Mouse (Mus musculus) MEL (cell line): Measurements from ENCODE around the gene Aspa. TPM values are rescaled to one million over a fixed set of nuclear protein-coding genes. Genes with fewer than 3 reads are reported as not detected.

ENCODE experiments used
- DNase-seq: peaks from one replicate; pipeline ENCODE4 v3.0.0; 2011; ENCODE audit warnings: low read depth, low spot score
- H3K27ac ChIP-seq: 2 replicates; pipeline ENCODE4 v1.5.1; 2012; ENCODE audit warnings: low read depth, mild to moderate bottlenecking, control low read depth, low read length, moderate library complexity; ENCODE audit not compliant: control insufficient read depth
- H3K27me3 ChIP-seq, 2 experiments: fragments of 150-350 bp in 1 of 2; sonication (generic) in 1 of 2; 2 replicates each; pipeline ENCODE4 v1.6.1; 2012; ENCODE audit warnings: low read length in 2 of 2, mild to moderate bottlenecking in 2 of 2, improper control_type of control experiment in 1 of 2, moderate library complexity in 1 of 2; ENCODE audit not compliant: insufficient read depth in 2 of 2, control insufficient read depth in 1 of 2
- H3K36me3 ChIP-seq, 2 experiments: 2 replicates each; pipeline ENCODE4 v1.6.1; 2012 to 2014; ENCODE audit warnings: low read length in 2 of 2, improper control_type of control experiment in 1 of 2, inconsistent platforms in 1 of 2, mild to moderate bottlenecking in 1 of 2; ENCODE audit not compliant: insufficient read depth in 2 of 2, control insufficient read depth in 1 of 2
- H3K4me1 ChIP-seq, 2 experiments: fragments of 150-350 bp in 1 of 2; sonication (generic) in 1 of 2; 2 replicates each; pipeline ENCODE4 v1.6.1; 2012; ENCODE audit warnings: low read length in 2 of 2, improper control_type of control experiment in 1 of 2, mild to moderate bottlenecking in 1 of 2; ENCODE audit not compliant: insufficient read depth in 2 of 2, control insufficient read depth in 1 of 2
- H3K4me3 ChIP-seq, 2 experiments: fragments of 150-350 bp in 1 of 2; sonication (generic) in 1 of 2; 2 replicates each; pipeline ENCODE4 v1.5.1; 2012; ENCODE audit warnings: low read depth in 2 of 2, low read length in 2 of 2, mild to moderate bottlenecking in 2 of 2, moderate library complexity in 2 of 2, control low read depth in 1 of 2, improper control_type of control experiment in 1 of 2; ENCODE audit not compliant: control insufficient read depth in 1 of 2, insufficient read depth in 1 of 2
- H3K79me2 ChIP-seq: 2 replicates; pipeline ENCODE4 v1.6.1; 2012; ENCODE audit warnings: mild to moderate bottlenecking, low read length, moderate library complexity; ENCODE audit not compliant: control insufficient read depth, poor library complexity, insufficient read depth
- H3K9ac ChIP-seq: 2 replicates; pipeline ENCODE4 v1.6.1; 2012; ENCODE audit warnings: low read depth, mild to moderate bottlenecking, control low read depth, low read length, moderate library complexity; ENCODE audit not compliant: control insufficient read depth, poor library complexity, severe bottlenecking
- H3K9me3 ChIP-seq: fragments of 150-350 bp; sonication (generic); replicated peaks from 2 replicates; pipeline ENCODE4 v1.6.1; 2012; ENCODE audit warnings: mild to moderate bottlenecking, low read length, improper control_type of control experiment, moderate library complexity; ENCODE audit not compliant: insufficient read depth
- BHLHE40 ChIP-seq: IDR thresholded peaks from 2 replicates; pipeline ENCODE4 v1.6.1; 2012; ENCODE audit warnings: low read depth, mild to moderate bottlenecking, inconsistent platforms, low read length, improper control_type of control experiment, borderline replicate concordance
- CHD1 ChIP-seq: IDR thresholded peaks from 2 replicates; pipeline ENCODE4 v1.6.1; 2012; ENCODE audit warnings: low read depth, mild to moderate bottlenecking, inconsistent platforms, low read length, improper control_type of control experiment
- CTCF ChIP-seq, 3 experiments: IDR thresholded peaks in 2 of 3; conservative IDR thresholded peaks in 1 of 3; 2 replicates each; pipeline ENCODE4 v1.5.1; 2011 to 2012; ENCODE audit warnings: low read length in 3 of 3, low read depth in 2 of 3, mild to moderate bottlenecking in 2 of 3, improper control_type of control experiment in 1 of 3, inconsistent platforms in 1 of 3, mixed read lengths in 1 of 3, moderate library complexity in 1 of 3; ENCODE audit not compliant: control insufficient read depth in 1 of 3, insufficient read depth in 1 of 3, poor library complexity in 1 of 3, severe bottlenecking in 1 of 3
- E2F4 ChIP-seq: IDR thresholded peaks from 2 replicates; pipeline ENCODE4 v1.6.1; 2011; ENCODE audit warnings: low read depth, low read length, improper control_type of control experiment, borderline replicate concordance
- EP300 ChIP-seq, 2 experiments: IDR thresholded peaks; 2 replicates each; pipeline ENCODE4 v1.6.1; 2011; ENCODE audit warnings: improper control_type of control experiment in 2 of 2, low read length in 2 of 2, low read depth in 1 of 2, mild to moderate bottlenecking in 1 of 2
- ETS1 ChIP-seq: IDR thresholded peaks from 2 replicates; pipeline ENCODE4 v1.6.1; 2012; ENCODE audit warnings: low read depth, mild to moderate bottlenecking, inconsistent platforms, low read length, improper control_type of control experiment, moderate library complexity
- GABPA ChIP-seq: IDR thresholded peaks from 2 replicates; pipeline ENCODE4 v1.6.1; 2012; ENCODE audit warnings: low read depth, mild to moderate bottlenecking, inconsistent platforms, low read length, improper control_type of control experiment, moderate library complexity
- HCFC1 ChIP-seq: IDR thresholded peaks from 2 replicates; pipeline ENCODE4 v1.6.1; 2012; ENCODE audit warnings: low read depth, mild to moderate bottlenecking, inconsistent platforms, low read length, improper control_type of control experiment, moderate library complexity
- MAFK ChIP-seq: IDR thresholded peaks from 2 replicates; pipeline ENCODE4 v1.6.1; 2011; ENCODE audit warnings: low read depth, mild to moderate bottlenecking, low read length, improper control_type of control experiment, borderline replicate concordance
- MAX ChIP-seq: IDR thresholded peaks from 2 replicates; pipeline ENCODE4 v1.6.1; 2011; ENCODE audit warnings: low read length, improper control_type of control experiment
- MAZ ChIP-seq: IDR thresholded peaks from 2 replicates; pipeline ENCODE4 v1.6.1; 2012; ENCODE audit warnings: low read depth, mild to moderate bottlenecking, inconsistent platforms, low read length, improper control_type of control experiment
- MEF2A ChIP-seq: IDR thresholded peaks from 2 replicates; pipeline ENCODE4 v1.6.1; 2014; ENCODE audit warnings: low read depth, mild to moderate bottlenecking, inconsistent platforms, low read length, improper control_type of control experiment; ENCODE audit not compliant: poor library complexity, insufficient replicate concordance, severe bottlenecking; ENCODE audit errors: extremely low read depth
- MXI1 ChIP-seq: IDR thresholded peaks from 2 replicates; pipeline ENCODE4 v1.6.1; 2011; ENCODE audit warnings: mild to moderate bottlenecking, low read depth, low read length, improper control_type of control experiment
- MYB ChIP-seq: IDR thresholded peaks from 2 replicates; pipeline ENCODE4 v1.6.1; 2011; ENCODE audit warnings: mild to moderate bottlenecking, low read depth, low read length, improper control_type of control experiment
- POLR2A ChIP-seq, 2 experiments: IDR thresholded peaks; 2 replicates each; pipeline ENCODE4 v1.6.1; 2011 to 2012; ENCODE audit warnings: low read length in 2 of 2, mild to moderate bottlenecking in 2 of 2, control low read depth in 1 of 2, improper control_type of control experiment in 1 of 2, low read depth in 1 of 2, moderate library complexity in 1 of 2; ENCODE audit not compliant: control insufficient read depth in 1 of 2, insufficient read depth in 1 of 2, poor library complexity in 1 of 2
- POLR2AphosphoS5 ChIP-seq: IDR thresholded peaks from 2 replicates; pipeline ENCODE4 v1.6.1; 2012; ENCODE audit warnings: low read depth, borderline replicate concordance, mild to moderate bottlenecking, inconsistent platforms, low read length, moderate library complexity, mixed read lengths
- RAD21 ChIP-seq: IDR thresholded peaks from 2 replicates; pipeline ENCODE4 v1.6.1; 2011; ENCODE audit warnings: mild to moderate bottlenecking, low read depth, low read length, improper control_type of control experiment
- USF2 ChIP-seq, 2 experiments: IDR thresholded peaks; 2 replicates each; pipeline ENCODE4 v1.6.1; 2011 to 2012; ENCODE audit warnings: improper control_type of control experiment in 2 of 2, low read length in 2 of 2, borderline replicate concordance in 1 of 2, inconsistent platforms in 1 of 2, low read depth in 1 of 2, mild to moderate bottlenecking in 1 of 2; ENCODE audit not compliant: insufficient read depth in 1 of 2
- ZMIZ1 ChIP-seq: IDR thresholded peaks from 2 replicates; pipeline ENCODE4 v1.6.1; 2012; ENCODE audit warnings: low read depth, mild to moderate bottlenecking, inconsistent platforms, low read length, improper control_type of control experiment, moderate library complexity
- polyA plus RNA-seq, 2 experiments: library from polyadenylated mRNA; stranded (reverse) in 1 of 2; unstranded in 1 of 2; fragments of >175 nt in 1 of 2; fragments of >200 nt in 1 of 2; gene quantifications; 2 replicates each; pipeline versions ENCODE4 v1.2.1 to v1.2.4; 2012; ENCODE audit warnings: low replicate concordance in 2 of 2, low read depth in 1 of 2; ENCODE audit not compliant: insufficient read length in 2 of 2, insufficient read depth in 1 of 2, missing spikeins in 1 of 2
- total RNA-seq: library from RNA; depleted of rRNA; stranded (reverse); fragments of 300-350 nt; gene quantifications from 2 replicates; pipeline ENCODE4 v1.2.3, GENCODE M21; 2012

Gene Aspa
- total and polyA plus RNA-seq, 3 experiments: 0.28 to 1.3 TPM; not detected in 1

DNA sequence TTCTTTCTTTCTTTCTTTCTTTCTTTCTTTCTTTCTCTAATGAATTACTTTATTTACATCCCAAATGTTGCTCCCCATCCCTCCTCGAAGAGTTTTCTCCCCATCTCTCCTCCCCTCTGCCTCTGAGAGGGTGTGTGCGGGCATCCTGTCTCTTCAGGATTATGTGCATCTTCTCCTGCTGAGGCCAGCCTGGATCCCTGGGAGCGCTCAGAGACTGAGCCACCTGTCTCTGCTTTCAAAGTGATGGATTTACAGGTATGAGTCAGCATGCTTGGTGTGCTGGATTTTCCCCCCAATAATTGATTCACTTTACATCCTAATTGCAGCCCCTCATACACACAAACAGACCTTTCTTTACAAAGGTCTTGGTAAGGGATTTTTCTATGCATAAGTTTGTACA is 13.4 kb downstream of the Aspa start:
- DNase-seq: no peak
- H3K79me2 ChIP-seq: no peaks in the 10 kb centered on the region
- H3K9ac ChIP-seq: no peak overlapping the region
- no peaks in the 10 kb centered on the region for H3K36me3 ChIP-seq
- peaks cover 0 to 3% of the 10 kb centered on the region in 2 experiments; a peak in 1 of 4 replicates for H3K4me1 ChIP-seq
- H3K4me3 ChIP-seq: no peak overlapping the region
- H3K9me3 ChIP-seq: no peaks in the 10 kb centered on the region
- H3K27ac ChIP-seq: no peak overlapping the region
- H3K27me3 ChIP-seq: no peaks in the 10 kb centered on the region
- TF ChIP-seq MAX (no peak), GABPA (no peak), BHLHE40 (no peak), EP300 (IDR thresholded peaks at IDR 0.05; ENCODE audit: low read depth in 1 of 2, low read length in 2 of 2) (no peak), POLR2A (IDR thresholded peaks at IDR 0.05; ENCODE audit: control insufficient read depth in 1 of 2, insufficient read depth in 1 of 2, low read depth in 1 of 2, low read length in 2 of 2, poor library complexity in 1 of 2) (no peak), MXI1 (no peak), E2F4 (no peak), RAD21 (no peak)

DNA sequence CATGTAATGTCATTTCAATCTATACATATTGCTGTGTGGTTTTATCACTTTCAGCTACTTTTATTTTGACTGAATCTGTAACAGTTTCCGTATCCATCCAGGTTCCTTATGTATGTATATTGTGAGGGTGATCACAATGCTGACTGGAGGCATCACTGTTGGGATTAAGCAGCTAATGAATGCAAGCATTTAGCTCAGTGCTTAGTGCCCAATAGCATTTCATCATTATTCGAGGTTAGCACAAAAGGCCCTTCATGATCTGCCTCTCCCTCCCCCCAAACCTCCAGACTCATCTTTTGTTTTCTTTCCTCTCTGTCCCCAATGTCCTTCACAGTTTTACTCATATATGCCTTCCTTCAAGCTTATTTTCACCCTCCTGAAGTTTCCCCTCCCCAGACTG is 26.3 kb downstream of the Aspa start:
- H3K36me3 ChIP-seq: no peaks in the 10 kb centered on the region
- H3K4me3 ChIP-seq: no peak overlapping the region
- H3K27me3 ChIP-seq: no peaks in the 10 kb centered on the region
- H3K9me3 ChIP-seq: no peaks in the 10 kb centered on the region
- no peak overlapping the region for H3K27ac ChIP-seq
- no peak overlapping the region for H3K9ac ChIP-seq
- no peaks in the 10 kb centered on the region for H3K79me2 ChIP-seq
- H3K4me1 ChIP-seq: no peaks in the 10 kb centered on the region
- DNase-seq: no peak
- TF ChIP-seq ZMIZ1 (no peak), CTCF (IDR thresholded peaks at IDR 0.05 in 2 of 3, conservative IDR thresholded peaks at IDR 0.05 in 1 of 3; ENCODE audit: control insufficient read depth in 1 of 3, insufficient read depth in 1 of 3, low read depth in 2 of 3, low read length in 3 of 3, poor library complexity in 1 of 3, severe bottlenecking in 1 of 3) (no peak), HCFC1 (no peak), USF2 (IDR thresholded peaks at IDR 0.05; ENCODE audit: borderline replicate concordance in 1 of 2, insufficient read depth in 1 of 2, low read depth in 1 of 2, low read length in 2 of 2) (no peak), POLR2AphosphoS5 (no peak), MAZ (no peak), MYB (no peak), MEF2A (no peak), ETS1 (no peak), E2F4 (no peak), CHD1 (no peak), MAFK (no peak)
